ENCODE assay signal across 24 mouse cellular contexts in genomic region chr2:181696801-181697420, GRCm38 (mm10). TPM values are rescaled to one million over a fixed set of nuclear protein-coding genes. Genes with fewer than 3 reads are reported as not detected.
"Had no signal": no experiment of that assay in that cellular context is flagged by ENCODE, and none has a peak within 500 bp of the region (broad histone marks: within the 10 kb centered on the region; RNA-seq: fewer than 3 reads in every experiment).

No protein-coding gene starts in this region.

- H3K27me3 ChIP-seq: neural tube, embryonic 12.5 days; stomach, embryonic 15.5 days had no signal

- H3K36me3 ChIP-seq: midbrain, embryonic 10.5 days; neural tube, embryonic 12.5 days; stomach, embryonic 15.5 days had no signal

- H3K4me3 ChIP-seq: layer of hippocampus, adult 2 months; limb, embryonic 13.5 days; midbrain, embryonic 10.5 days; myocyte; neural tube, embryonic 12.5 days; stomach, embryonic 15.5 days had no signal

- H3K9ac ChIP-seq: limb, embryonic 13.5 days; liver, embryonic 14.5 days; neural tube, embryonic 12.5 days; stomach, embryonic 15.5 days had no signal

- H3K9me3 ChIP-seq: limb, embryonic 13.5 days; midbrain, embryonic 10.5 days; neural tube, embryonic 12.5 days; stomach, embryonic 15.5 days had no signal

- H3K27ac ChIP-seq: kidney, postnatal 0 days; layer of hippocampus, adult 2 months; limb, embryonic 13.5 days; liver, embryonic 14.5 days; midbrain, embryonic 10.5 days; neural tube, embryonic 12.5 days; stomach, embryonic 15.5 days had no signal

- DNase-seq: kidney, adult 8-10 months; kidney, postnatal 36 days; left cerebral cortex, postnatal 4 days; lung, adult 18-20 months; midbrain, embryonic 14.5 days; right cerebral cortex, postnatal 4 days; spleen, adult 18-20 months; thymus, adult 2 months; thymus, postnatal 25 days had no signal

RNA-seq across cellular contexts. Expression of gene Lkaaear1, which starts 1.3 kb away (rescaled TPM):
- total RNA-seq: layer of hippocampus, adult 2 months; layer of hippocampus, postnatal 14 days; left cerebral cortex, adult 18-20 months; left cerebral cortex, postnatal 10 days; left cerebral cortex, postnatal 4 days; liver, adult 2 months; neutrophil, adult 5-6 weeks had no signal
- polyA plus RNA-seq: kidney, postnatal 0 days; limb, embryonic 13.5 days; liver, adult 2 months; liver, embryonic 14.5 days; lung, embryonic 16.5 days; midbrain, embryonic 10.5 days; midbrain, embryonic 14.5 days; myocyte; neural tube, embryonic 12.5 days; stomach, embryonic 15.5 days; thymus, adult 2 months; urinary bladder, adult 2 months had no signal

RNA-seq across cellular contexts. Expression of gene Oprl1, which starts 17.9 kb away (rescaled TPM):
- total RNA-seq: liver, adult 2 months had no signal
- polyA plus RNA-seq: myocyte had no signal

RNA-seq across cellular contexts. Expression of gene Sox18, which starts 25.5 kb away (rescaled TPM):
- total RNA-seq: neutrophil, adult 5-6 weeks had no signal
